Mouse (Mus musculus) neural tube, embryonic 14.5 days (tissue): ENCODE data around the gene Kctd20. TPM values are rescaled to one million over a fixed set of nuclear protein-coding genes. Genes with fewer than 3 reads are reported as not detected.

Experiments
- ATAC-seq: fragments of 200-750 bp; cut with Nextera tagmentation; 2 replicates; pipeline ENCODE4 v1.8.0; 2017; ENCODE audit warnings: low read depth, mild to moderate bottlenecking, moderate TSS enrichment, moderate library complexity
- H3K27ac ChIP-seq: fragments of 300-500 bp; sonication (generic); 2 replicates; pipeline ENCODE4 v1.5.1; 2014; ENCODE audit warnings: low read depth, mild to moderate bottlenecking, control low read depth, low read length, moderate library complexity, mixed read lengths
- H3K27me3 ChIP-seq: fragments of 300-500 bp; sonication (generic); 2 replicates; pipeline ENCODE4 v1.6.1; 2014; ENCODE audit warnings: low read length; ENCODE audit not compliant: control insufficient read depth, insufficient read depth
- H3K36me3 ChIP-seq: fragments of 300-500 bp; sonication (generic); 2 replicates; pipeline ENCODE4 v1.6.1; 2014; ENCODE audit warnings: low read length, mixed read lengths; ENCODE audit not compliant: control insufficient read depth, insufficient read depth
- H3K4me1 ChIP-seq: fragments of 300-500 bp; sonication (generic); 2 replicates; pipeline ENCODE4 v1.6.1; 2014; ENCODE audit warnings: low read length; ENCODE audit not compliant: control insufficient read depth, insufficient read depth
- H3K4me2 ChIP-seq: fragments of 300-500 bp; sonication (generic); 2 replicates; pipeline ENCODE4 v1.6.1; 2014; ENCODE audit warnings: mild to moderate bottlenecking, low read depth, low read length, control low read depth
- H3K4me3 ChIP-seq: fragments of 300-500 bp; sonication (generic); 2 replicates; pipeline ENCODE4 v1.5.1; 2014; ENCODE audit warnings: low read depth, low read length, control low read depth, mixed read lengths
- H3K9ac ChIP-seq: fragments of 300-500 bp; sonication (generic); replicated peaks from 2 replicates; pipeline ENCODE4 v1.6.1; 2014; ENCODE audit warnings: low read depth, mild to moderate bottlenecking, control low read depth, low read length, mixed read lengths
- H3K9me3 ChIP-seq: fragments of 300-500 bp; sonication (generic); 2 replicates; pipeline ENCODE4 v1.6.1; 2016; ENCODE audit warnings: low read length; ENCODE audit not compliant: control insufficient read depth
- WGBS: fragments of 180-500 bp; shearing (Covaris S2); extraction: QIAGEN DNeasy Blood & Tissue Kit; methylation state at CpG from one replicate; pipeline ENCODE4 v1.1.7; 2014; 5-methylcytosine and 5-hydroxymethylcytosine counted together
- polyA plus RNA-seq: library from polyadenylated mRNA; unstranded; fragments of >200 nt; fragmentation: Nextera tagmentation; extraction: Ambion mirVana; gene quantifications from 2 replicates; pipeline ENCODE4 v1.2.1, GENCODE M21; 2014

The Kctd20 gene
- polyA plus RNA-seq, 1 experiment from 2014 or later = 66.6 TPM

DNA sequence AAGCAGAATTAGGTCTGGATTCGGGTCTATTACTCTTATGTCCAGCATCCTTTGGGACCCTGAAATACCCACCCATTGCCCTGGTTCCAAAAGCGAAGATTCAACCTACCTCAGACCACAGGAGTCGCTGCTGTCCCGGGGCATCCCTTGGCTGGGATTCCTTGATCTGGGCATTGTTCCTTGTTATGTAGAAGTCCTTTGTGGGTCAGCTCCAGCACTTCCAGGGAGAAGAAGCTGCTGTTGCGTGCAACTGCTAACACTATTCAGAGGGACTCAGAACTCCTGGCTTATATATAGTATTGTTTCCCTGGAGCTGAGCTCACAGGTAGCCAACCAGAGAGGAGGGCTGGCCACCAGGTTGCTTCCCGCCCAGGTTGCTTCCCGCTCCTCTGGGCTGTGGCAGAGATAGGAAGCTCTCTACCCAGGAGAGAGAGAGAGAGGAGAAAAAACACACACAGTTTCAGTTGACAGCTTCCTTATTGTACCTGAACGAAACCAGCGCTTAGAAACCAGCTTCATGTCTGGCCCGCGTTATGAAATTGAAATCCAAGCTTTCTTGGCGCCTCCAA, 36.6 kb upstream of the Kctd20 start, which contains the start of gene 4930539E08Rik:
TSS of gene 4930539E08Rik (minus strand) at position 265 of the 569 bp plus-strand sequence.
- WGBS = 68% methylated on average over 12 of the region's 12 CpGs
- no peak within 1 kb of the TSS for H3K9ac ChIP-seq
- no peak within 1 kb of the TSS for H3K4me3 ChIP-seq
- H3K4me2 ChIP-seq = no peak within 1 kb of the TSS
- no peaks in the 10 kb centered on the region for H3K9me3 ChIP-seq
- no peaks in the 10 kb centered on the region for H3K36me3 ChIP-seq
- no peak for ATAC-seq
- no peak within 1 kb of the TSS for H3K27ac ChIP-seq
- H3K4me1 ChIP-seq = no peaks in the 10 kb centered on the region
- no peaks in the 10 kb centered on the region for H3K27me3 ChIP-seq

GRCm38 (mm10) chr17:28916520-28916919, 35.2 kb upstream of the Kctd20 start:
- H3K27ac ChIP-seq = no peak overlapping the region
- H3K4me1 ChIP-seq = no peaks in the 10 kb centered on the region
- no peaks in the 10 kb centered on the region for H3K27me3 ChIP-seq
- no peak overlapping the region for H3K4me3 ChIP-seq
- no peak overlapping the region for H3K9ac ChIP-seq
- 89% methylated on average over 1 of the region's 1 CpGs for WGBS
- no peaks in the 10 kb centered on the region for H3K36me3 ChIP-seq
- no peaks in the 10 kb centered on the region for H3K9me3 ChIP-seq
- no peak overlapping the region for H3K4me2 ChIP-seq
- ATAC-seq = no peak

DNA sequence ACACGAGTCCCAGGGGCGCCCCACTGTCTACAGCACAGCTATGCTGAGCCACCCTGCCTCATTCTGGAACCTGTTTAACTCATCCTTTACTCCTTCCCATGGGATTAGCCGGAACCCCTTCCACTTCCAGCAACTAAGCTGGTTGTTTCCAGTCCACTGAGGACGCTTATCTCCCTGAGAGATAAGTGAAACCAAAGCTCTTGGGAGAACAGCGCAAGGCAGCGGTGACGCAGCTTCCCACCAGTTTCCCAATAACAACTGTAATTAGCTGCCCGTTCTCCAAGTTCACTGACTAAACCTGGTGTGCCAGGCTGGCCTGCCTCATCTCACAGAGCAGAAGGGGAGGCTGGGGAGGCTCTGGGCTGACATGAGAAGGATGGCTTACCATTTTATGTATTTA, 30.7 kb upstream of the Kctd20 start:
- no peaks in the 10 kb centered on the region for H3K36me3 ChIP-seq
- ATAC-seq = no peak
- no peaks in the 10 kb centered on the region for H3K4me1 ChIP-seq
- WGBS = 83% methylated on average over 8 of the region's 8 CpGs
- no peak overlapping the region for H3K4me3 ChIP-seq
- H3K9ac ChIP-seq = no peak overlapping the region
- H3K9me3 ChIP-seq = no peaks in the 10 kb centered on the region
- H3K4me2 ChIP-seq = no peak overlapping the region
- no peaks in the 10 kb centered on the region for H3K27me3 ChIP-seq
- H3K27ac ChIP-seq = no peak overlapping the region

GRCm38 (mm10) chr17:28922096-28922495, 29.7 kb upstream of the Kctd20 start:
- Histone ChIP-seq H3K9me3 (no peaks in the 10 kb centered on the region), H3K4me2 (no peak overlapping the region), H3K36me3 (no peaks in the 10 kb centered on the region), H3K4me1 (no peaks in the 10 kb centered on the region), H3K27ac (no peak overlapping the region), H3K9ac (no peak overlapping the region), H3K4me3 (no peak overlapping the region), H3K27me3 (no peaks in the 10 kb centered on the region)
- 72% methylated on average over 6 of the region's 6 CpGs for WGBS
- ATAC-seq = no peak

GRCm38 (mm10) chr17:28924957-28925595, 26.7 kb upstream of the Kctd20 start:
- Histone ChIP-seq H3K9ac (no peak overlapping the region), H3K4me1 (no peaks in the 10 kb centered on the region), H3K36me3 (no peaks in the 10 kb centered on the region), H3K27me3 (no peaks in the 10 kb centered on the region), H3K27ac (no peak overlapping the region), H3K4me3 (no peak overlapping the region), H3K4me2 (no peak overlapping the region), H3K9me3 (no peaks in the 10 kb centered on the region)
- WGBS = 83% methylated on average over 8 of the region's 8 CpGs
- ATAC-seq = no peak

DNA sequence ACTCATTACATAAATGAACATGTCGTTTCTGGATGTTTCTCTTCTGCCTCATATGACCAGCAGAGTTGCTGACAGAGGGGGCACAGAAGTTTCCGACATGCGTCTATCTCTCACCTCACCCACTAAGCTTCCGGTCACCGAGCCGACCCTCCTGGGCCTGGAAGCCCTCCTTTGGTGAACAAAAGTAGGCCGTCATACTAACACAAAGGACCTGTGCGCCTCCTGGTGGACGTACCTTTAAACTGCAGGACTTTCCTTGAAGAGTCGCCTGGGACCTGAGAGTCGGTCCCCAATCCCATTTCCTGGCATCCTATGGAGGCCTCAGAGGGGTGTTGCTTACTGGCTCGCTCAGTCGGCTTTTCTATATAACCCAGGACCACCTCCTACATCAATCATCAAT, 25.4 kb upstream of the Kctd20 start:
- ATAC-seq = no peak
- Histone ChIP-seq H3K4me2 (no peak overlapping the region), H3K9me3 (no peaks in the 10 kb centered on the region), H3K9ac (no peak overlapping the region), H3K27ac (no peak overlapping the region), H3K4me1 (no peaks in the 10 kb centered on the region), H3K36me3 (no peaks in the 10 kb centered on the region), H3K4me3 (no peak overlapping the region), H3K27me3 (no peaks in the 10 kb centered on the region)
- 14% methylated on average over 13 of the region's 13 CpGs for WGBS

DNA sequence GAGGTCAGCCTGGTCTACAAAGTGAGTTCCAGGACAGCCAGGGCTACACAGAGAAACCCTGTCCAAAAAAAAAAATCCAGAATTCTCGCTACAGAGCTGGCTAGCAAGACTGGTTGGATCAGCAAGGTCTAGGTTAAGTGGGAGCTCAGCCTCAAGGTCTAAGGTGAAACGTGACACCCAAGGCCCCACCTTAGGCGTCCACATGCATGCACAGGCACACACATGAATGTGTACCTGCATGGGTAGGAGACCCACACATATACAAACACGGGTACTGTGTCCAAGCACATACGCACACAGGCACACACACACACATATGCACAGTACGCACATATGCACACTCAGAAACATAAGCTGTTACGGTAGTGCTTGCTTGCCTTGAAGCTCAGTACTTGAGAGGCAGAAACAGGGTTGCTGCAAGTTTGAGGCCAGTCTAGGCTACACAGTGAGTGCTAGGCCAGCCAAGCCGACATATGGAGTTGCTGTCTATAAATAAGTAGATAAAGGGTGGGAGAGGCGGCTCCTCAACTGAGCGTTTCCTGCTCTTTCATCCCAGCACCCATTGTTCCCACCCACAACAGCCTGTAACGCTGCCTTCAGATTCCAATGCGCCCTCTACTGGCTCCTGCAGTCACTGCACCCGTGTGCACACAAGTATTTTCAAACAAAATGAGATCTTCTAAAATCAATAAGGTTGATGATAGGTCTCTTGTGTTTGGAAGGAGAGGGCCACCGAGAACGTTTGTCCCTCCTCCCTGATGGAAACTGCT, 24.7 kb upstream of the Kctd20 start:
- Histone ChIP-seq H3K27me3 (no peaks in the 10 kb centered on the region), H3K9ac (no peak overlapping the region), H3K4me1 (no peaks in the 10 kb centered on the region), H3K36me3 (no peaks in the 10 kb centered on the region), H3K27ac (no peak overlapping the region), H3K4me3 (no peak overlapping the region), H3K4me2 (no peak overlapping the region), H3K9me3 (no peaks in the 10 kb centered on the region)
- WGBS = 50% methylated on average over 15 of the region's 15 CpGs
- no peak for ATAC-seq

DNA sequence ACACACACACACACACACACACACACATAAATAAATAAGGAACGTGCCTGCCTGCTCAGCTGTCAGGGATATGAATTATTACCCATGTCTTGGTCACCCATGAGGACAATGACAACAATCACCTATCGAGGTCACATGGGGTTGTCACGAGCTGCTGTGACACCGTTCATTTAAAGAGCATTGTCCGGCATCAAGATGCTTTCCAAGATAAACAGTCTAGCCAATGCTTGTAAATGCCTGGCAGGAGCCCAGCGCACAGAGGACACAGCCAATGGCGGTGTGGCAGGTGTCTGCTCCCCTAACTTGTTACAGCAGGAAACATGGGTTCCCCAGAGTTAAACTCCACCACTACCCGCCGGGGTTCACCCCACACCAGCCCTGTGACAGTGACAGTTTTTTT, 23.7 kb upstream of the Kctd20 start:
- no peaks in the 10 kb centered on the region for H3K9me3 ChIP-seq
- H3K27ac ChIP-seq = no peak overlapping the region
- WGBS = 73% methylated on average over 9 of the region's 9 CpGs
- no peaks in the 10 kb centered on the region for H3K36me3 ChIP-seq
- H3K4me2 ChIP-seq = no peak overlapping the region
- no peak overlapping the region for H3K9ac ChIP-seq
- H3K4me3 ChIP-seq = no peak overlapping the region
- ATAC-seq = no peak
- no peaks in the 10 kb centered on the region for H3K4me1 ChIP-seq
- H3K27me3 ChIP-seq = no peaks in the 10 kb centered on the region

GRCm38 (mm10) chr17:28929369-28929768, 22.4 kb upstream of the Kctd20 start:
- Histone ChIP-seq H3K27me3 (no peaks in the 10 kb centered on the region), H3K36me3 (no peaks in the 10 kb centered on the region), H3K4me1 (no peaks in the 10 kb centered on the region), H3K27ac (no peak overlapping the region), H3K4me3 (no peak overlapping the region), H3K9ac (no peak overlapping the region), H3K9me3 (no peaks in the 10 kb centered on the region), H3K4me2 (no peak overlapping the region)
- ATAC-seq = no peak
- 96% methylated on average over 4 of the region's 4 CpGs for WGBS
